Mouse (Mus musculus): ENCODE measurements around the gene Hpca.

Gene Hpca

DNA sequence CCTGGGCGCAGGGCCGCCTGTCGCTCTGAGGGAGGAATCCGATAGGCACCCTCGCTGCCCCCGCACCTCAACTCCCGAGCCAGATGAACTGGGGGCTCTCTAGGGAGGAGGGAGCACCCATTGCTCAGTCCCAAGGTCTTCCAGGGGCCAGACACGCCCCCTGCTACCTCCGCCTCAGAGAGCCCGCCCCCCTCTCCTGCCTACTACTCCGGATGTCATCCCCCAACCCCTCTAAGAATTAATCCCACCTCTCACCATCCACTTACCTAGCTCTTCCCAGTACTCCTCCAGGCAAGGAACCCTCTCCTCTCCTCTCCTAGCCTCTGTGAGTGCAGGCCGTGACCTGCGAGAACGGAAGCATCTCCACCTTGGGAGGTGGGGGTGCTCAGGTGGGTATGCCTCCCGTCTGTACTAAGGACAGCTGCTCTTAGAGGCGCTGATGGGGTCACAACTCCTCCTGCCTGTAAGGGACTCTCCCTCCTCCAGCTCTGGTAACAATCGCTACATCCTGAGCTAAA is at the start of gene Hpca:
Gene Hpca (minus strand): TSS at position 468 of the 518 bp plus-strand sequence.
- DNase-seq (ENCODE audit: low spot score in 2 of 2): no peak

GRCm38 (mm10) chr4:129161581-129162255 is 39.9 kb upstream of the Hpca start:
- DNase-seq (ENCODE audit: low spot score in 2 of 2): no peak

DNA sequence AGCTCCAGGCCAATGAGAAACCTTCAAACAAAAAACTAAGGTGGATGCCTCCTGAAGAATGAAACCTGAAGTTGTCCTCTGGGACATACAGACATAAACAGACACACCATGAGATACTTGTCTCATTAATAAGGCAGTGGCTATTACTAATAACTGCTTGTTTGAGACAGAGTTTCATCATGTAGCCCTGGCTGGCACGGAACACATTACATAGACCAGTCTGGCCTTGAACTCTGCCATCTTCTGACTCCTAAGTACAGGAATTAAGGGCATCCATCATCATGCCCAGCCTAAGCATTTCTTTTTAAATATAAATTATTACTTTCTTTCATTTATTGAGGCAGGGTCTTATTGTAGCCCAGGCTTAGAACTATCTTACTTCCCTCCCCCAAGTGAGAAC is 39.2 kb upstream of the Hpca start:
- no peak for DNase-seq (ENCODE audit: low spot score in 2 of 2)

DNA sequence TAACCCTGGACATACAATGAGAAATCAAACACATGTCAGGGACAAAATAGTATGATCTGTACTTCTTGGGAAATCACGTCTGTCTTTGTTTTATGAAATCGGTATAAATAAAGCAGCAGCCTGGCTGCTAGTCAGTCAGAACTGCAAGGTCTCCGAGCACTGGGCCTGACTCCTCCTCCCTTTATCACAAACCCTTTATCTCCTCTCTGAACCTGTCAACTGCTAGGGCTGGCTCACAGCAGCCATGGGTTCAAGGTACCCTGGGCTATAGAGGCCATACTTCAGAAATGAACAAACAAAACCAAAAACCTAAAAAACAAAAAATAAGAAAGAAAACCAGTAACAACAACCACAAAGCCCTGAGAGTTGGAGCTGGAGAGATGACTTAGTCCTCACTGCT is 36.7 kb upstream of the Hpca start:
- no peak for DNase-seq (ENCODE audit: low spot score in 2 of 2)

DNA sequence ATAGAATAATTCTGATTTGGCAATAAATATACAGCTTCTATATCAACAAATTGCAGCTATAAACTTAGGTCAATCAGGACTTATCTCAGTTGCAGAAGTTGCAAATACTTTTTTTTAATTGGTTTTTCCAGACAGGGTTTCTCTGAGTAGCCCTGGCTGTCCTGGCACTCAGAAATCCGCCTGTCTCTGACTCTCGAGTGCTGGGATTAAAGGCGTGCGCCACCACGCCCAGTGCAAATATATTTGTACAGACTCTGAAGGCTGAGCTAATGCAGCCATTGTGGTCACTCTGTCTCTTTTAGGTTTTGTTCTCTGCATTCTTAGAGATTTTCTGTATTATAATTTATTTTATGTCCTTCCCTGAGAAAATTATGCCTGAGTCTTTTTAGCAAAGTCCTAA is 35.7 kb upstream of the Hpca start:
- no peak for DNase-seq (ENCODE audit: low spot score in 2 of 2)

DNA sequence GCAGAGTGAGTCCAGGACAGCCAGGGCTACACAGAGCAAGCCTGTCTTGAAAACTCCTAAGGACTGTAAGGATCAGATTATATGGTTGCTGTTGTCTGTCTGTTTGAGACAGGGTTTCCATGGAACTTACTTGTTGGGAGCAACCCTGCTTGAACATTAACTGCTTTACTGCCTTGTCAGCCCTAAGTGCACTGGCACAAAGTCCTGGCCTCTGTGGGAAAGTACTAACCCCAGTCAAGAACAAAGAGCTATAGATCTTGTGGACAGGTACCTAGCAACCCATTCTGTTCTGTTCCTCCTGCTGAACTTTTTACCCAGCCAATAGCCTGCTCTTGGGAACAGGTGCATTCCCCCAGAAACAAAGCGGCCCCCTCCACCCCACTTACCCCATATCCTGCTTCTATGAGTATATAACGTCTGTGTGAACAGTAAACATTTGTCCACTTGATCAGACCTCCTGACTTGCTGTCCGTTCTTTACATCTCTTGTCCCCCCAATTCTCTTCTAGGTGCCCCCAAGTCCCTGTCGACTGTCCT is 29.5 kb upstream of the Hpca start:
- no peak for DNase-seq (ENCODE audit: low spot score in 2 of 2)

- no peak for DNase-seq (ENCODE audit: low spot score in 2 of 2)
These were observed 27.5 kb upstream of the Hpca start for GRCm38 (mm10) chr4:129149321-129149720.

GRCm38 (mm10) chr4:129147552-129148103 is 25.8 kb upstream of the Hpca start:
- peak in 1 of 2 experiments; percentile 26 for DNase-seq (ENCODE audit: low spot score in 2 of 2)

GRCm38 (mm10) chr4:129146392-129146791 is 24.6 kb upstream of the Hpca start:
- DNase-seq (ENCODE audit: low spot score in 2 of 2): peak in 1 of 2 experiments; percentile 20

- no peak for DNase-seq (ENCODE audit: low spot score in 2 of 2)
These were observed 24.1 kb upstream of the Hpca start for GRCm38 (mm10) chr4:129145943-129146342.

GRCm38 (mm10) chr4:129145411-129145810 is 23.6 kb upstream of the Hpca start:
- DNase-seq (ENCODE audit: low spot score in 2 of 2): peak in 1 of 2 experiments; percentile 29

DNA sequence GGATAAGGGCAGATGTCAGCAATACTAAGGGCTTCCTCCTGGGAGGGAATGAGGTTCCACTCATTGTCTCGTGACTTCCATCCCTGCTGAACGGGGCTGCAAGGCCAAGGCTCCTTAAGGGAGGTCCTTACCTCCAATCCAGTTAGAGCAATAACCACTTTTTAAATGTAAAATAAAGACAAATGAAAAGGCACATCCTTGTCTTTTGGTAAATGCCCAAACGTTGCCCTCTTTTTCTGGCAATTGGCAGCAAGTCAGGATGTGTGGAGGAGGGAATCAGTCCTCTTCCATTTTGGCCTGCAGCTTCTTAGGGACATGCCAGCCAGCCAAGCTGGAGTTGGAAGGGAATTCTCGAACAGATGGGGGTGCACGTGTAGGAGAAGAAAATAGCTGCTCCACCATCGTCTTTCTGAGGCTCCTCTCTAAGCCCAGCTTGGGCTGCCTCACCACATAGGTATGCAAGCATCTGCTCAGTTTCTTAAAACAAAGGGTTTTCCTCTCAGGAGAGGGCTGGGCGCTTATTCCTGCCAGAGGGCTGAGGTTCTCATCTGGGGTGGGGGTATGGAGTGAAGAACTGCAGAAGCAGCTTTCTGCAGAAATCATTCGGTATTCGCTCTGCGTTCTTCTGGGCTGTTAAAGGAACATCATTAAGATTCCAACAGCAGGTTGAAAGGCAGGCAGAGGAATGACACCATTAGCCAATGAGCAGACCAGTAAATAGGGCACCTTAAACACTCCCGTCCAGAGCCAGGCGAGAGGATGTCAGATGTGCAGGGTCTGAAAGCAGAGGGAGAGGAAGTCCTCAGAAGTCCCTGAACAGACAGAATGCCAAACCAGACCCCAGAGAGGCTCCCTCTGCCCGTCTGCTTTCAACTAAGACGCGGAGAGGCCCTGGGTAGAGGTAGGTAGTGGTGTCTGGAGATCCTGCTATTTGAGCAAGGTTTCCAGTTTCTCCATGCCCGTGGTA is 22.8 kb upstream of the Hpca start:
- peak; percentile 91 to 95 for DNase-seq (ENCODE audit: low spot score in 2 of 2)

GRCm38 (mm10) chr4:129143509-129143908 is 21.7 kb upstream of the Hpca start:
- peak in 1 of 2 experiments; percentile 45 for DNase-seq (ENCODE audit: low spot score in 2 of 2)

- DNase-seq (ENCODE audit: low spot score in 2 of 2): peak in 1 of 2 experiments; percentile 53
These were observed 20.7 kb upstream of the Hpca start for GRCm38 (mm10) chr4:129142439-129143045.

DNA sequence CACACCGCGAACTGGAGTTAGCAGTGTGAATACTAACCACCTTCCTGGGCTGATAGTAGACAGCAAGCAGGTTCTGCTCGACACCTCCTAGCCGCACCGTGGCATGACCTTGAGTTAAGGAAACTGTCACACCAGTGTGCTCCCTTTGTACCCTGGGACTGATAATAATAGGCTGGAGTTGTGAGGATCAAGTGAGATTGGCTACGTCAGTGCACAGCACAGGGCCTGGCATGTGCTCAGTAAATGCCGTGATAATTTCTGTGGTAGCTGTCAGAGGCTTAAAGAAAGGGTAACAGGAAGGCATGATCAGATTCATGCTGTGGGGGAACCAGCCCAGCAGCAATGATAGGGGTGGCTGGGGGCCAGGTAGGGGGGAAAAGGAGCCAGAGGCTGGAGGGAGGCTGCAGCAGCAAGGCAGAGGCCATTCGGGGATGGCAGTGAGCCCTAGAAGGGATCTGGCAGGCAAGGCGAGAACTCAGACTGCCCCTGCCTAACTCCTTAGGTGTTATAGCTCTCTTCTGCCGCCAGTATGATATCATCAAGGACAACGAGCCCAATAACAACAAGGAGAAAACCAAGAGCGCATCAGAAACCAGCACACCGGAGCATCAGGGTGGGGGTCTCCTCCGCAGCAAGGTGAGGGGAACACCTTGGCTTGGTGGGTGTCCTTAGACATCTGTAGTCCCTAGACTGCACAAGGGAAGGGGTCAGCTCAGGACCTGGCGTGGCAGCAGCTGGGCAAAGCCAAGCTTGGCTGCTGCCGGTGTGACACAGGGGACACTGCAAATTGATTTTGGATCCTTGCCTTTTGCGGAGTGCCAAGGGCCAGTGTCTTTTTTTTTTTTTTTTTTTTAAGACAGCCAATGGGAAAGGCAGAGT is 20.0 kb upstream of the Hpca start:
- DNase-seq (ENCODE audit: low spot score in 2 of 2): peak in 1 of 2 experiments; percentile 47

GRCm38 (mm10) chr4:129140808-129141207 is 19.0 kb upstream of the Hpca start:
- no peak for DNase-seq (ENCODE audit: low spot score in 2 of 2)

GRCm38 (mm10) chr4:129139642-129140041 is 17.8 kb upstream of the Hpca start:
- DNase-seq (ENCODE audit: low spot score in 2 of 2): no peak

DNA sequence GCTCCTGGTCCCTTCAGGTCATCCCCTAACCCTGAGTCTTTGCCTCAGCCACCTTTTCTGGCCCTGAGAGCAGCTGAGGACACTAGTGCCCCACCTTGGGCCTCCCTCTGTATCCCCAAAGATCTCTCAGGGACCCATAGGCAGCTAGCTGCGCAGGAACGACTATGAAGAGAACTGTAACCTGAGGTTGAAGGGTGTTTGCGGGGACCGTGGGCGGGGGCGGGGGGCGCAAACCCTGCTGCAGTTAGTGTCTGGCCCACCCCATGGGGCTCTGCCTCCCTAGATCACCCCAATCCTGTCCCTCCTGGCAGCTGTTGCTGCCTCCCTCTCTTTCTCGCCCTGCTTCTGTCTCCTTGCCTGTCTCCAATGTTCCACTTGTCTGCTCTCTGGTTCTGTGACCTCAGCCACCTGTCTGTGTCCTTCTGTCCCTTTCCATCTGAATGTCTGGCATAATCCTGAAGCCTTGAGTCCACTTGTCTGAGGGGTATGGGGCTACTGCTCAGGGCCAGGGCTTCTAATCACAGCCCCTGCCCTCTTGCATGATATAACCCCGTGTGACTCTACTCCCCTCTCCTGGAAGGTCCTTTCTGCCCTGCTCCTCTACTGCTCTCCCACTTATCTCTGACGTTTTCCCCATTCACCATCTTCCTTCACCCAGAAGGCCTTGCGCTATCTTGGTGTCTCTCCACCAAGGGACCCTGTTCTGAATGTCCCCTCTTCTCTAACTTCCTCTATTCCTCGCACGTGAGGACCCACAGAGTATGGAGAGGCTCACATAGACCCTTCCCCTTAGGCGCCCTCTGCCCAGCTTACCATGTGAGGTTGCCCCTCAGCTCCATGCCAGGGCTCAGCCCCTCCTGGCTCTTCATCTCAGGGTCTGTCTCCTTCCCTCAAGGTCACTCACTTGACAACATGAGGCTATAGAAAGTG is 15.8 kb upstream of the Hpca start:
- DNase-seq (ENCODE audit: low spot score in 2 of 2): no peak

Data from right cerebral cortex, postnatal 10 days (tissue).